Mouse (Mus musculus): Measurements from ENCODE around the gene Ints13.

The Ints13 gene

DNA sequence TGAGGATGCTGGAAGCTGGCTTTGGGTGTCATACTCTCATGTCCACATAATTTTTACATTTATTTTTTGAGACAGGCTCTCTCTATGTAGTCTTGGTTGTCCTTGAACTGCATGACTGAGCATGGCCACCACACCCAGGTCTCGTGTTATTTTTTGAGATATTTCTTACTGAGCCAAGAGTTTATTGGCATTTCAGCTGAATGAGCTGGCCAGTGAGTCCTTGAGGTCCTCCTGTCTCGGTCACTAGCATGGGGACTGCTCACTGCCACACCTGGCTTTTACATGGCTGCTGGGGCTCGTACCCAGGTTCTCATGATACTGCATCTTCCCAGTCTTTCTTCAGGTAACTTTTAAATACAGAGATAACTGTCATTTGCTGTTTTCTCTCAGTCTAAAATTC, 37.2 kb downstream of the Ints13 start:
- in situ Hi-C loops (cut with MboI, MseI), result no loop called here

DNA sequence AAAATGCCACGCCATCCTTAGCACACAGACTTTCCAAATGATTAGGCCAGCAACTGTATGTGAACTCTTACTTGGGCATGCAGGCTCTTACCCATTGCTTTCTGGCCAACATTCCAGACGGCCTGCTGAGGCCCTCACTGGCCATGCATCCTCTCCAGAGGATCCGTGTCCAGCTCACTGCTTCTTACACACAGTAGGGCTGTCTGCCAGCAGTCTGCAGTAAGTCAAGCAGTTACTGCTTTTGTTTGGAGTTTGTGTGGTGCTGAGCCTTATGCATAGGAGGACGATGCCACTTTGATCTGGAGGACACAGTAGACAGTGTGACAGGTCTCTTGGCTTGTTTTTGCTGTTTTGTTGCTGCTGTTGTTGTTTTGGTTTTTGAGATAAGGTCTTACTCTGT, 39.0 kb downstream of the Ints13 start:
- in situ Hi-C loops (cut with MboI, MseI), result no loop called here

DNA sequence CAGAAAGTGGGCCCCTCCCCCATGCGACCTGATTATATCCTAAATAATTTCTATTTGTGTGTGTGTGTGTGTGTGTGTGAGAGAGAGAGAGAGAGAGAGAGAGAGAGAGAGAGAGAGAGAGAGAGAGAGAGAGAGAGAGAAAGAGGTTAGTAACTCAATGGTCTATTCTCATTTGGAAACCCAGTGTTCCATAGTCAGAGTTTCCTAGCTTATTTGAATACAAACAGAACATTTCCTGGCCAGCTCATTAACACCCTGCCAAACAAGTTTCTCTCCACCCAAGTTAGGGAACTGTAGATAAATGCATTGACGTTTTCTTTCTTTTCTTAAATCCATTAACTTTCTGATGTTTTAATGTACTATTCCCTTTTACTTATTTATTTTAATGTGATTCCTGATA, 39.6 kb downstream of the Ints13 start:
- in situ Hi-C loops (cut with MboI, MseI), result no loop called here

DNA sequence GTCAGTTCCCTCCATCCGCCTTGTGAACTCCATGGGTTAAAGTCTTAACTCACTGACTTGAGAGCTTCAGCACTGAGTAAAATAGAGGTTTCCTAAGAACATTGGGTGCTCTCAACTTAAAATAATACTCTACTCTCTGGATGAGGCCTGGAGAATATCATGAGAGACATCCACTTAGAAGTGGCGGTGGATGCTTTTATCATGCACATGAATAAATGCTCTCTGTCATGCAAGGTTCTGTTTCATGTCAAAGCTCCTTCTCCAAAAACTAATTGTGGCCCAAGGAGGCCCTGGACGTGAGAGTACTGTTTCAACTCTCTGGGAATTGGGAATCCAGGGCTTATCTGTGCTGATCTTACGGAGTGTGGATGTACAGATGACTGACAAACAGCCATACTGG, 40.5 kb downstream of the Ints13 start:
- in situ Hi-C loops (cut with MboI, MseI), result no loop called here

DNA sequence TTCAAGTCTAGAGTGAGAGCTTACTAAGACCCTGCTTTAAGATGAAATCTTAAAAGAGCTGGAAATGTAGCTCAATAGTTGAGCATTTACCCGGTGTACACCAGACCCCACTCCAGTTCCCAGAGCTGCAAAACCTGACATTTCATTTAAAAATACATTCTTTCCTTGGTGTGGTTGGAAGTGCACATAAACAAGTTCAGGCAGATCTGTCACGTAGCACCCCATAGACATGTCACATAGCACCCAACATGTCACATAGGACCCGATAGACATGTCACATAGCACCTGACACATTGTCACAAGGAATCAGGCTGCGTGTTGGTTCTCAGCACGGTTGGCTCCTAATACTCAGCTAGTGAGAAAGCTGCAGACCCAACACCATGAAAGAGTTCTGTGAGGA, 42.1 kb downstream of the Ints13 start:
- in situ Hi-C loops (cut with MboI, MseI), result no loop called here

GRCm38 (mm10) chr6:146533146-146533545, 44.5 kb downstream of the Ints13 start:
- in situ Hi-C loops (cut with MboI, MseI), result no loop called here

GRCm38 (mm10) chr6:146530769-146531168, 46.9 kb downstream of the Ints13 start:
- in situ Hi-C loops (cut with MboI, MseI), result no loop called here

GRCm38 (mm10) chr6:146530363-146530762, 47.3 kb downstream of the Ints13 start:
- in situ Hi-C loops (cut with MboI, MseI), result no loop called here

DNA sequence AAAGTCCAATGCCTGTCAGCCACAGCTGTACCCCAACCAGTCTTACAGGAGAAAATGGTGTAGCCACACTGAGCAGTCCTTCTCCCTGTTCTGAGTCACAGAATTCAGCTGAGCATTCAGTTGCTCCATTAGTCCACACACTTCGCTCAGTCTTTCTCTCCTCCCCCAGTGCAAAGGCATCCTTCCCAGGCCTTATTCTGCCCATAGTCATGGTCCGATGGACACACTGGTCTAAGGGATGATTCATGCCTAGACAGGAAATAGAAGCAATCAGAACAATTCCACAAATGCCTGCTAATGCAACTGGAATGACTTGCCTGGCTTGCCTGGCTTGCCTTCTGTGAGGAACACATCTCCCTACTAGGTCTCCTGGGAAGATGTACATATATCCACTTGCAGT, 50.1 kb downstream of the Ints13 start:
- in situ Hi-C loops (cut with MboI, MseI), result no loop called here

- in situ Hi-C loops (cut with MboI, MseI), result no loop called here
Measured at GRCm38 (mm10) chr6:146525500-146525899, 52.1 kb downstream of the Ints13 start.

GRCm38 (mm10) chr6:146521456-146522245, 56.0 kb downstream of the Ints13 start:
- in situ Hi-C loops (cut with MboI, MseI), result no loop called here

- in situ Hi-C loops (cut with MboI, MseI), result no loop called here
Measured at GRCm38 (mm10) chr6:146519019-146519418, 58.6 kb downstream of the Ints13 start.

- in situ Hi-C loops (cut with MboI, MseI), result no loop called here
Measured at GRCm38 (mm10) chr6:146515936-146516335, 61.7 kb downstream of the Ints13 start.

- in situ Hi-C loops (cut with MboI, MseI), result no loop called here
Measured at GRCm38 (mm10) chr6:146514531-146514948, 63.1 kb downstream of the Ints13 start.

GRCm38 (mm10) chr6:146513899-146514298, 63.7 kb downstream of the Ints13 start:
- in situ Hi-C loops (cut with MboI, MseI), result no loop called here

DNA sequence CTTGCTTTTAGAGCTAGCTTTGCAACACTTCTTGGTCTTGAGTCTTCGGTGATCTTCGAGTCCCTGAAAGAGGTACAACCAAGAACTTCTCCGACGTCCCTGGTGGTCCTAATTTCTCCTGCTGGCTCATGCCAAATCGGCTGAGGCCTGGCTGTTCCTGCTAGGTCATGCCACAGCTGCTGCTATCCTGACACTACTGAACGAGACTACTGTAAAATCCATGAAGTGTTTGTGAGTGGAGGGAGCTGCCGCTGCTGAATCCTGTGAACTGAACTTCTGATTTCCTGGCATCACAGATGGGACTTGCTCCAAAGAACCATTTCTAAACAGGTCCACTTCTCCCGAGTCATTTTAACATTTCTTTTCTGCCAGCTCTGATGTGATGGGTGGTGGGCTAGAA, 64.3 kb downstream of the Ints13 start:
- in situ Hi-C loops (cut with MboI, MseI), result no loop called here

GRCm38 (mm10) chr6:146511511-146511910, 66.1 kb downstream of the Ints13 start:
- in situ Hi-C loops (cut with MboI, MseI), result no loop called here

DNA sequence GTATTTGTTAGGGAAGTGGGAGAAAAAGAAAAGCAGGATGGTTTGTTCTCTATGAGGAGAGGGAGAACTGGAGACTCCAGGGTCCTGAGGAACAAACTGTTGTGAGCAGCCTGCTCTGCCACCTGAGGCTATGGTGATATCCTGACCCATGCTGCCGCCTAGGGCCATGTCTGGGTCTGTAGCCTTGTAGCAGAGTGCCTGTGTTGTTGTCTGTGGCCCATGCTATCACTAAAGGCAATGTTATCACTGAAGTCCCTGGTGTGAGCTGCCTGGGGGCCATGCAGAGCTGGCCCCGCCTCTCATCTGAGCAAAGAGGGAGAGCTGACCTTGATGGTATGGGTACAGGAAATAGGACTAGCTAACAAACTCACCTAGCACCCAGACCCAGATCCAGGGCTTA, 67.7 kb downstream of the Ints13 start:
- in situ Hi-C loops (cut with MboI, MseI), result no loop called here

DNA sequence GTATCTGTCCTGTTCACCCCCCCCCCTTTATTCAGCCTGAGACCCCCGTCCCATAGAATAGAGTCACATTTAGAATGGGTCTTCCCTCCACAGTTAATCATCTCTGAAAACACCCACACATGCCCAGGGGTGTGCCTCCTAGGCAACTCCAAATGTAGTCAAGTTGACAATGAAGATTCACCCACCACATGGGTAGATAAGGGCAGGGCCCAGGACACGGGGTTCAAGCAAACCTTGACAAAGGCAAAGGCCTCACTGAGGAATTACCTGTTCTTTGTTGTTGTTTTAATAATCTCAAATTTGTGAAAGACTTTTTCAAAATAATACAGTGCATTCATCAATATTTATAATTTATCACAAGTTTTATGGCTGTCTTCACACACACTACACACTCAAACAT, 73.2 kb downstream of the Ints13 start:
- in situ Hi-C loops (cut with MboI, MseI), result no loop called here

DNA sequence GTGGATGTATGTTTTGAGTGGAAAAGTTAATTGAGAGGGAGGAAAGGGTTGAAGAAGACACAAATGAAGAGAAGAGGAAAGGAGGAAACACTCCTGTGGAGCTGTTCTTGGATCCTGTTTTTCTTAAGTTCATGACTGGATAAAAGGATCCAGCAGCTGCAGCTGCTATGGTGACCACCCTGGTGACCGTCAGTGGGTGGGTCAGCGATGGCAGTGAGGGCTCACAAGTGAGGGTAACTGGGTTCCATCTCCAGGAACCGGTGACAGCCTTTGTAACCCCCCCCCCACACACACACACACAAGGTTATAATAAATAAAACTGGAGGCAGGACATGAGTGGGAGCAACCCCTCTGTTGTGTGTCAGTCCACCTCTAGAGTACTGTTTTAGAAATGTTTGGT, 74.8 kb downstream of the Ints13 start:
- in situ Hi-C loops (cut with MboI, MseI), result no loop called here

DNA sequence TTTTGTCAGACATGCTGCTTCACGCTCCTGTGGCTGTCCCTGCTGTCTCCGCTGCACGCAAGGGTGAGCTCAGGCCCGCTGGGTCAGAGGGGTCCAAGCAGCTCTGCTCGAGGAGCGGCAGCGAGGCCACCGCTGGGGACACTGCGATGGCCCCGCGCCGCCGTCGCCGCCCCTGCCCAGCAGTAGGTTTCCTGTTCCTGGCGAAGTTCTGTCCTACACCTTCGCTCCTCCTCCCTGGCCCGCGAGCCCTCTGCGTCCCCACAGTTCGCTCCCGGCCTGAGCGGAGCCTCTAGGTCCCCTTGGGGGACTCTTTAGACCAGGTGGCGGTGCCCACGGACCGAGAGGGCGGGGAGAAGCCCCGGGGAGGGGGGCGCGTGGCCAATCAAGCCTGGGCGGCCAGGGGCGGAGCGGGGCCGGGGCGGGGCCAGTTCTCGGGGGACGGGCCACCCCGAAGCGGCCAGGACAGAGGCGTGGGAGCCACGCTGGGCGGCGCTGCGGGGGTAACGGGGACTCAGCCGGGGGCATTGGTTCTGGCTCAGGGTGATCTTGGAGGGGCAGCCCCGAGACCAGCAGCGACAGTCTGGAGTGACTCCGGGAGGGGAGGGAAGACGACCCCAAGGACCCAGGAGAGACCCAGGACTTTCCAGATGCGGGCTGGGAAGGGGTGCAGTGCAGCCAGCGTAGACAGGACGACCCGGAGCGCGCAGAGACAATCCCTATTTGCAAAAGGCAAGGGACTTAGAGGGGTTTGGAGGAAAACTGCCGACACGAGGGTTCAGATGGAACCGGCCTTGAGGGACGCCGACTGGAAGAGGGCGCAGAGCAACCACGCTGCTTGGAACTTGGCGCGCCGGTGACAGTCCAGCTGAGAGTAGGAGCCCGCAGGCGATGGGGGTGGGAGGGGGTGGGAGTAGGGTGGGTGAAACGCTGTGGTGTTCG, 75.5 kb downstream of the Ints13 start, which contains the start of gene Itpr2:
Gene Itpr2 (minus strand): TSS at position 358 of the 939 bp plus-strand sequence.
- in situ Hi-C loops (cut with MboI, MseI), result no loop called here

DNA sequence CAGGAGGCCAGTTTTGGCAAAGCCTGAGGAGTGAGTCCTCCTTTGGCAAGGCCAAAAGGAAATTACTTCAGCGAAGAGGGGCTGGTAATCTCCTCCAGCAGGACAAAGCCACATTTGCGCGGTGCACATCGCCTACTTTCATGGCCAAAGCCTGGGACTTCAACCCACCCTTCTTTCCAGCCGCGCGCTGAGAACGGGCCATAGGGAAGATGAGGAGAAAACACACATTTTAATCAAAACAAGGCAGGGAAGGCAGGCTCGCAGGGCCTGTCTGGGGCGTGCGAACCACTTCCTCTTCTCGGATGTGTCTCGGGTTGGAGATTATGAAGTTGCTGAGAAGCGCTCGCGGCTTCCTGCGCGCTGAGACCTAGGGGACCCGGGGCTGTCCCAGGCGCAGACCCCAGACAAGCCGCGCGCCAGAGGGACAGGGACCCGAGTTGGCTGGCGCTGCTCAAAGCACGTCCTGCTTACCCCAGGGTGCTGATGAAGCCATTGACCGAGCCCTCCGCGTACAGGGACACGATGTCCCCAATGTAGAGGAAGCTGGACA, 76.2 kb downstream of the Ints13 start:
- in situ Hi-C loops (cut with MboI, MseI), result no loop called here
